Mouse (Mus musculus) intestine, embryonic 15.5 days (tissue): ENCODE results near the gene Dennd1b. TPM values are rescaled to one million over a fixed set of nuclear protein-coding genes. Genes with fewer than 3 reads are reported as not detected.

Source experiments
- ATAC-seq: fragments of 200-750 bp; cut with Nextera tagmentation; 2 replicates; pipeline ENCODE4 v1.8.0; 2017; ENCODE audit warnings: moderate TSS enrichment, moderate library complexity
- H3K27ac ChIP-seq: fragments of 300-500 bp; sonication (generic); 2 replicates; pipeline ENCODE4 v1.5.1; 2015; ENCODE audit warnings: mild to moderate bottlenecking, inconsistent platforms
- H3K27me3 ChIP-seq: fragments of 300-500 bp; sonication (generic); replicated peaks from 2 replicates; pipeline ENCODE4 v1.6.1; 2015; ENCODE audit warnings: inconsistent platforms
- H3K36me3 ChIP-seq: fragments of 300-500 bp; sonication (generic); 2 replicates; pipeline ENCODE4 v1.6.1; 2015; ENCODE audit warnings: inconsistent platforms
- H3K4me1 ChIP-seq: fragments of 300-500 bp; sonication (generic); replicated peaks from 2 replicates; pipeline ENCODE4 v1.6.1; 2015; ENCODE audit warnings: inconsistent platforms
- H3K4me2 ChIP-seq: fragments of 300-500 bp; sonication (generic); replicated peaks from 2 replicates; pipeline ENCODE4 v1.6.1; 2015; ENCODE audit warnings: mild to moderate bottlenecking, inconsistent platforms
- H3K4me3 ChIP-seq: fragments of 300-500 bp; sonication (generic); replicated peaks from 2 replicates; pipeline ENCODE4 v1.5.1; 2015; ENCODE audit warnings: inconsistent platforms
- H3K9ac ChIP-seq: fragments of 300-500 bp; sonication (generic); 2 replicates; pipeline ENCODE4 v1.6.1; 2015; ENCODE audit warnings: inconsistent platforms
- H3K9me3 ChIP-seq: fragments of 300-500 bp; sonication (generic); 2 replicates; pipeline ENCODE4 v1.6.1; 2016; ENCODE audit warnings: inconsistent platforms
- WGBS: fragments of 180-500 bp; shearing (Covaris S2); methylation state at CpG from one replicate; pipeline ENCODE4 v1.1.7; 2015; 5-methylcytosine and 5-hydroxymethylcytosine counted together
- polyA plus RNA-seq: library from polyadenylated mRNA; unstranded; fragments of >200 nt; fragmentation: Nextera tagmentation; extraction: Ambion mirVana; gene quantifications from 2 replicates; pipeline ENCODE4 v1.2.1, GENCODE M21; 2015

The Dennd1b gene
- polyA plus RNA-seq, 1 experiment from 2014 or later = 9.0 TPM

- no peak overlapping the region for H3K27ac ChIP-seq
- ATAC-seq = no peak
- no peaks in the 10 kb centered on the region for H3K27me3 ChIP-seq
- 0 out of 2 replicates have a peak, but pooled peaks cover 6% of the 10 kb centered on the region for H3K36me3 ChIP-seq
- no peak overlapping the region for H3K4me2 ChIP-seq
- 91% methylated on average over 2 of the region's 2 CpGs for WGBS
- no peak overlapping the region for H3K9ac ChIP-seq
- no peak overlapping the region for H3K4me3 ChIP-seq
- no peaks in the 10 kb centered on the region for H3K9me3 ChIP-seq
- H3K4me1 ChIP-seq = no peaks in the 10 kb centered on the region
Measured at GRCm38 (mm10) chr1:139108251-139108650, 145.0 kb downstream of the Dennd1b start.

DNA sequence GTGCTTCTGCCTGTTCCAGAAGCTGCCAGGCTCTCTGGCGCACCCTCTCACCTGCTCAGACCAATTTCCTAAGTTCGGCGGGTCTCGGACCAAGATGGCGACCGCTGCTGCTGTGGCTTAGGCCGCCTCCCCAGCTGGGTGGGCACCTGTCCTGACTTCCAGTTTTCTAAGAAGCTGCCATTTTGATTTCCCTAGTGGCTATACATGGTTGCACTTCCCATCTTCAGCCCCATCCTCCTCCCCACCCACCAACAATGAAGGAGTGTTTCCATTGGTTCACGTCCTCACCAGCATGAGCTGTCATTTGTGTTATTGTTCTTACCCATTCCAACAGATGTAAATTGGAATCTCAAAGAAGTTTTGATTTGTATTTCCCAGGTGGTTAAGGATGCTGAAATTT is 159.4 kb downstream of the Dennd1b start:
- no peaks in the 10 kb centered on the region for H3K36me3 ChIP-seq
- H3K9me3 ChIP-seq = no peaks in the 10 kb centered on the region
- no peaks in the 10 kb centered on the region for H3K27me3 ChIP-seq
- no peak overlapping the region for H3K9ac ChIP-seq
- H3K27ac ChIP-seq = no peak overlapping the region
- no peak overlapping the region for H3K4me3 ChIP-seq
- H3K4me1 ChIP-seq = no peaks in the 10 kb centered on the region
- no peak for ATAC-seq
- no peak overlapping the region for H3K4me2 ChIP-seq
- WGBS = 97% methylated on average over 8 of the region's 8 CpGs

GRCm38 (mm10) chr1:139139644-139140043 is 176.4 kb downstream of the Dennd1b start:
- Histone ChIP-seq H3K4me1 (no peaks in the 10 kb centered on the region), H3K4me3 (no peak overlapping the region), H3K4me2 (no peak overlapping the region), H3K9me3 (no peaks in the 10 kb centered on the region), H3K27me3 (no peaks in the 10 kb centered on the region), H3K9ac (no peak overlapping the region), H3K27ac (no peak overlapping the region), H3K36me3 (no peaks in the 10 kb centered on the region)
- 58% methylated on average over 1 of the region's 1 CpGs for WGBS
- no peak for ATAC-seq

DNA sequence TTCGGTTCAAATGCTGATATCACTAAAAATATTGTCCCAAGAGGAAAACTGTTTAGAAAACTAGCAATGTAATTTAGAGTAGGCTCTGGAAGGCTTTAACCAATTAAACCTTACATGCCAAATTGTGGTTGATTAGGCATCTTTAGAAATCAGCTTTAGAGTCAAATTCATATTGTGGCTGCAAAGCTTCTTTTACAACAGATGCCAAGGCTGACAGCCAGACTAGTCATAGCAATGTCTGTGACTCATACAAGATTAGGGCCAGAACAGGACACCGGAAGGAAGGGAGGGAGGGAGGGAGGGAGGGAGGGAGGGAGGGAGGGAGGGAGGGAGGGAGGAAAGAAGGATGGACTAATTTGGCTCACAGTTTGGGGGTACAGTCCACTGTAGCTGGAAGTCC is 182.3 kb downstream of the Dennd1b start:
- no peak for ATAC-seq
- Histone ChIP-seq H3K9ac (no peak overlapping the region), H3K36me3 (no peaks in the 10 kb centered on the region), H3K4me1 (no peaks in the 10 kb centered on the region), H3K4me3 (no peak overlapping the region), H3K4me2 (no peak overlapping the region), H3K27ac (no peak overlapping the region), H3K27me3 (no peaks in the 10 kb centered on the region), H3K9me3 (no peaks in the 10 kb centered on the region)
- WGBS = 82% methylated on average over 2 of the region's 2 CpGs

DNA sequence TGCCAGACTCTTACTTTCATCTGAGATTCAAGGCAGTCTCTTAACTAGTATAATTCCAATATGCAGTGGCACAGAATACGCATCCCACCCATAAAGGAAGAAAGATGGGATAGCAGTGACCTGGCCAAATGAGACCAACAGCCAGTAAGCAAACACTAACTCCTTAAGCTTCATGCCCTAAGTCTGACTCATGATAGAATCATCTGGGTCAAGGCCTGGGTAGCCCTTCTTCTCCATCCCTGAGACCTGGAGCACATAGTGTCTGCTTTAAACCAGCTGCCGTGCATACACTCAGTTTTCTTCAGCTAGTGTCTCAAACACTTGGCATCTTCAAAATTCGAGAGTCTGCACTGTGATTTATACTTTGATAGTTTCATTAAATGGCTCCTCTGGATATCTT is 183.1 kb downstream of the Dennd1b start:
- no peak overlapping the region for H3K4me2 ChIP-seq
- no peaks in the 10 kb centered on the region for H3K9me3 ChIP-seq
- no peak overlapping the region for H3K4me3 ChIP-seq
- ATAC-seq = no peak
- 87% methylated on average over 3 of the region's 3 CpGs for WGBS
- no peaks in the 10 kb centered on the region for H3K36me3 ChIP-seq
- H3K27me3 ChIP-seq = no peaks in the 10 kb centered on the region
- H3K9ac ChIP-seq = no peak overlapping the region
- no peaks in the 10 kb centered on the region for H3K4me1 ChIP-seq
- no peak overlapping the region for H3K27ac ChIP-seq

DNA sequence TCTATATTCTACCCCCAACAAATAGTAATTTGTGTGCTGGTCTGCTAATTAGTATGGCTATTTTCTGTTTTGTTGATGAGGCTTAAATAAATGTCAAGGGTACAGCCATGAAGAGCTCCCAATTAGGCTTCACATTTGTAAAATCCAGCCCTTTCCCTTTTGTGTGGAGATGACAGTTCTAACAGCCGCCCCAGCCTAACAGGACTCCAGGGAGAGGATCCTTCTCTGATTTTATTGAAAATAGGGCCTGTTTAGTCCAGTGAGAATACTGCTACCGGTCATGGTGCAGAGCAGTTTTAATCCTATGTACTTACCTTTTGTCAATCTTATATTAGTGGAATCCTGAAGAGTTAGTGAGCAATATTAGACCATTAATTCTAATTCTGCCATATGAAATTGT is 189.8 kb downstream of the Dennd1b start:
- Histone ChIP-seq H3K9me3 (no peaks in the 10 kb centered on the region), H3K27ac (no peak overlapping the region), H3K27me3 (no peaks in the 10 kb centered on the region), H3K4me3 (no peak overlapping the region), H3K9ac (no peak overlapping the region), H3K36me3 (no peaks in the 10 kb centered on the region), H3K4me1 (no peaks in the 10 kb centered on the region), H3K4me2 (no peak overlapping the region)
- no peak for ATAC-seq
- 83% methylated on average over 2 of the region's 2 CpGs for WGBS

GRCm38 (mm10) chr1:139153493-139153892 is 190.3 kb downstream of the Dennd1b start:
- H3K4me3 ChIP-seq = no peak overlapping the region
- no peaks in the 10 kb centered on the region for H3K36me3 ChIP-seq
- no peak overlapping the region for H3K9ac ChIP-seq
- no peak overlapping the region for H3K4me2 ChIP-seq
- no peaks in the 10 kb centered on the region for H3K4me1 ChIP-seq
- WGBS = 58% methylated on average over 6 of the region's 6 CpGs
- ATAC-seq = no peak
- H3K27ac ChIP-seq = no peak overlapping the region
- H3K27me3 ChIP-seq = no peaks in the 10 kb centered on the region
- no peaks in the 10 kb centered on the region for H3K9me3 ChIP-seq

DNA sequence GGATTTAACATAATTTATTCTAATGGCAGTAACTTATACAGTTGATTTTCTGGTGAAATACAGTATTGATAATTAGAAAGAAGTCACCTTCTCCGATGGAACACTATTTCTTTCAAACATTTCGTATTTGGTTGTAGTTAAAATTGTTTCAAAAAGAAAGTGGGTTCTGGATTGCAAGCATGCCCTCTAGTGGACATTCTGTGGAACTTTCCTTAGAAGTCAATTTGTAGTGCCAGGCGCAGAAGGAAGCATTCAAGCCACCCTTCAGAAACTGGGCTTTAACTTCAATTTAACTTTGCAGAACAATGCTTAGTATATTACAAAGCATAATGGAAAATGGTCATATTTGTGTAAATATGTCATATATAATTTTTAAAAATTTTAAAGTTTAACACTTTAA is 193.2 kb downstream of the Dennd1b start:
- Histone ChIP-seq H3K9me3 (no peaks in the 10 kb centered on the region), H3K4me3 (no peak overlapping the region), H3K36me3 (no peaks in the 10 kb centered on the region), H3K9ac (no peak overlapping the region), H3K4me1 (no peaks in the 10 kb centered on the region), H3K27me3 (no peaks in the 10 kb centered on the region), H3K4me2 (no peak overlapping the region), H3K27ac (no peak overlapping the region)
- WGBS = 23% methylated on average over 3 of the region's 3 CpGs
- ATAC-seq = no peak

- Histone ChIP-seq H3K27ac (no peak overlapping the region), H3K36me3 (no peaks in the 10 kb centered on the region), H3K9me3 (no peaks in the 10 kb centered on the region), H3K27me3 (no peaks in the 10 kb centered on the region), H3K4me3 (no peak overlapping the region), H3K4me2 (no peak overlapping the region), H3K9ac (no peak overlapping the region), H3K4me1 (no peaks in the 10 kb centered on the region)
- ATAC-seq = no peak
- WGBS = 60% methylated on average over 3 of the region's 3 CpGs
Measured at GRCm38 (mm10) chr1:139161619-139162018, 198.4 kb downstream of the Dennd1b start.

- Histone ChIP-seq H3K4me2 (no peak overlapping the region), H3K9me3 (no peaks in the 10 kb centered on the region), H3K36me3 (no peaks in the 10 kb centered on the region), H3K9ac (no peak overlapping the region), H3K27me3 (no peaks in the 10 kb centered on the region), H3K27ac (no peak overlapping the region), H3K4me3 (no peak overlapping the region), H3K4me1 (no peaks in the 10 kb centered on the region)
- 47% methylated on average over 5 of the region's 5 CpGs for WGBS
- ATAC-seq = no peak
Measured at GRCm38 (mm10) chr1:139162814-139163213, 199.6 kb downstream of the Dennd1b start.

- H3K27ac ChIP-seq = peak overlapping the region; percentile 66
- no peak overlapping the region for H3K4me2 ChIP-seq
- WGBS = 57% methylated on average over 3 of the region's 3 CpGs
- peak; percentile 34; the same call in 1 of the 2 replicates for ATAC-seq
- no peaks in the 10 kb centered on the region for H3K27me3 ChIP-seq
- no peak overlapping the region for H3K4me3 ChIP-seq
- H3K4me1 ChIP-seq = no peaks in the 10 kb centered on the region
- no peaks in the 10 kb centered on the region for H3K36me3 ChIP-seq
- H3K9ac ChIP-seq = no peak overlapping the region
- no peaks in the 10 kb centered on the region for H3K9me3 ChIP-seq
Measured at GRCm38 (mm10) chr1:139174058-139174832, 211.0 kb downstream of the Dennd1b start.

DNA sequence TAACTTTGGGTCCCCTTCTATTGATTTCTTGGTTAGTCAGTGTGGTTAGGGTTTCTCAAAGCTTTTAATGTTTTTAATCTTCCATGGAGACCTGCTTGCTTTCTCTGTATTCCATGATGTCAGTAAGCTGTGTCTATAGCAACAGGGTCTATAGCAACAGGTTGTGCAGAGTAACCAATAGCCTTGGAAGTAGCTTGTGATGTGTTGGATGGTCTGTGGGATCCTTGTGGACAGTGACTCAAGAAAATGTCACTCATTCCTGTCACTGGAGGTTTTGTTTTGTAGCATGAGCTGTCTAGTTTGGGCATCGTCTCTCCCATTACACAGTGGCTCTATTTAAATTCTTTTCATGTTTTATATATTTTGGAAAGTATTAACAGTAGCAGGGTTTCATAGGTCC is 216.5 kb downstream of the Dennd1b start:
- 77% methylated on average over 1 of the region's 1 CpGs for WGBS
- no peaks in the 10 kb centered on the region for H3K36me3 ChIP-seq
- H3K4me1 ChIP-seq = no peaks in the 10 kb centered on the region

GRCm38 (mm10) chr1:139180481-139181149 is 217.4 kb downstream of the Dennd1b start:
- Histone ChIP-seq H3K27ac (no peak overlapping the region), H3K36me3 (no peaks in the 10 kb centered on the region), H3K4me1 (no peaks in the 10 kb centered on the region), H3K9ac (no peak overlapping the region), H3K4me3 (no peak overlapping the region), H3K9me3 (no peaks in the 10 kb centered on the region), H3K27me3 (no peaks in the 10 kb centered on the region), H3K4me2 (no peak overlapping the region)
- 41% methylated on average over 6 of the region's 6 CpGs for WGBS
- ATAC-seq = no peak

More for the DNA sequence above, 216.5 kb downstream of the Dennd1b start:
- no peak for ATAC-seq
- no peak overlapping the region for H3K27ac ChIP-seq
- H3K4me2 ChIP-seq = no peak overlapping the region
- H3K4me3 ChIP-seq = no peak overlapping the region
- no peaks in the 10 kb centered on the region for H3K27me3 ChIP-seq
- no peaks in the 10 kb centered on the region for H3K9me3 ChIP-seq
- no peak overlapping the region for H3K9ac ChIP-seq
